16 mouse cellular contexts compared by ENCODE assay signal in genomic region chr5:121938065-121938849, GRCm38 (mm10).
DNase-seq lines count a peak whose midpoint lies in the region; ATAC-seq lines count a peak whose summit lies in the region.
"Had no signal": no experiment of that assay in that cellular context is flagged by ENCODE, and none has a peak within 500 bp of the region (broad histone marks: within the 10 kb centered on the region; RNA-seq: fewer than 3 reads in every experiment).

No protein-coding gene starts in this region.

- H3K4me1 ChIP-seq in heart, embryonic 13.5 days = peaks cover 35% of the 10 kb centered on the region
- peaks cover 49% of the 10 kb centered on the region for H3K4me1 ChIP-seq in forebrain, embryonic 10.5 days
- H3K4me1 ChIP-seq in hindbrain, embryonic 12.5 days = peaks cover 58% of the 10 kb centered on the region
- peaks cover 54% of the 10 kb centered on the region for H3K4me1 ChIP-seq in neural tube, embryonic 12.5 days

- no peak; the same call in 1 of the 2 replicates for ATAC-seq in heart, embryonic 13.5 days (ENCODE audit: extremely low read depth, insufficient number of reproducible peaks, low FRiP score, low TSS enrichment)
- ATAC-seq in hindbrain, embryonic 12.5 days (ENCODE audit: low FRiP score) = peak; percentile 50; the same call in 1 of the 2 replicates
- peak; percentile 49; the same call in 1 of the 2 replicates for ATAC-seq in neural tube, embryonic 12.5 days (ENCODE audit: low FRiP score, low read depth)

- peak overlapping the region; percentile 25; the same call in 1 of the 2 replicates for H3K9ac ChIP-seq in heart, embryonic 13.5 days
- 0 out of 2 replicates have a peak overlapping the region, but pooled peaks have one; percentile 29 for H3K9ac ChIP-seq in hindbrain, embryonic 12.5 days
- peak overlapping the region; percentile 35; the same call in 1 of the 2 replicates for H3K9ac ChIP-seq in neural tube, embryonic 12.5 days

- H3K27ac ChIP-seq in heart, embryonic 13.5 days (replicated peaks) = peak overlapping the region; percentile 29; the same call in 1 of the 2 replicates
- peak overlapping the region; percentile 56; the same call in 1 of the 2 replicates for H3K27ac ChIP-seq in forebrain, embryonic 10.5 days
- H3K27ac ChIP-seq in hindbrain, embryonic 12.5 days = peak overlapping the region; percentile 77
- H3K27ac ChIP-seq in neural tube, embryonic 12.5 days = peak overlapping the region; percentile 17; the same call in 1 of the 2 replicates

- no peak overlapping the region for H3K4me3 ChIP-seq in heart, embryonic 13.5 days
- no peak overlapping the region for H3K4me3 ChIP-seq in forebrain, embryonic 10.5 days
- H3K4me3 ChIP-seq in hindbrain, embryonic 12.5 days = no peak overlapping the region
- H3K4me3 ChIP-seq in neural tube, embryonic 12.5 days = no peak overlapping the region

- H3K36me3 ChIP-seq in heart, embryonic 13.5 days = no peaks in the 10 kb centered on the region
- H3K36me3 ChIP-seq in forebrain, embryonic 10.5 days (replicated peaks) = no peaks in the 10 kb centered on the region
- no peaks in the 10 kb centered on the region for H3K36me3 ChIP-seq in hindbrain, embryonic 12.5 days
- no peaks in the 10 kb centered on the region for H3K36me3 ChIP-seq in neural tube, embryonic 12.5 days

- no peak overlapping the region; the same call in 1 of the 2 replicates for H3K4me2 ChIP-seq in heart, embryonic 13.5 days
- peak overlapping the region; percentile 21; the same call in 1 of the 2 replicates for H3K4me2 ChIP-seq in hindbrain, embryonic 12.5 days (replicated peaks)
- H3K4me2 ChIP-seq in neural tube, embryonic 12.5 days (replicated peaks) = peak overlapping the region; percentile 26; the same call in 1 of the 2 replicates

- peaks cover 3% of the 10 kb centered on the region; the same call in 1 of the 2 replicates for H3K27me3 ChIP-seq in heart, embryonic 13.5 days (replicated peaks)
- peaks cover 24% of the 10 kb centered on the region for H3K27me3 ChIP-seq in forebrain, embryonic 10.5 days (ENCODE audit: poor library complexity, severe bottlenecking)
- no peaks in the 10 kb centered on the region for H3K27me3 ChIP-seq in hindbrain, embryonic 12.5 days
- 0 out of 2 replicates have a peak, but pooled peaks cover 5% of the 10 kb centered on the region for H3K27me3 ChIP-seq in neural tube, embryonic 12.5 days (replicated peaks)

- no peaks in the 10 kb centered on the region for H3K9me3 ChIP-seq in heart, embryonic 13.5 days
- no peaks in the 10 kb centered on the region for H3K9me3 ChIP-seq in forebrain, embryonic 10.5 days
- no peaks in the 10 kb centered on the region for H3K9me3 ChIP-seq in hindbrain, embryonic 12.5 days (replicated peaks)
- H3K9me3 ChIP-seq in neural tube, embryonic 12.5 days = no peaks in the 10 kb centered on the region

- no peak for DNase-seq in heart, adult 11 months
- no peak for DNase-seq in forebrain, embryonic 10.5 days (ENCODE audit: extremely low spot score, low spot score)
- DNase-seq in ovary, adult 18-20 months (ENCODE audit: low spot score) = no peak
- DNase-seq in testis, postnatal 14 days (ENCODE audit: low spot score) = no peak
- no peak for DNase-seq in lung, postnatal 25 days (ENCODE audit: low spot score)
- DNase-seq: B cell, adult 2 months; cerebellum, postnatal 14 days; gastrocnemius, postnatal 25 days; kidney, adult 11 months; kidney, postnatal 36 days; lung, postnatal 36 days; right cerebral cortex, adult 18-20 months; thymus, adult 18-20 months had no signal

- WGBS in heart, embryonic 13.5 days = 34% methylated on average over 18 of the region's 18 CpGs
- 34% methylated on average over 18 of the region's 18 CpGs for WGBS in forebrain, embryonic 10.5 days
- WGBS in hindbrain, embryonic 12.5 days = 16% methylated on average over 18 of the region's 18 CpGs
- WGBS in neural tube, embryonic 12.5 days = 33% methylated on average over 18 of the region's 18 CpGs

Comparison
In these comparisons a context has a peak if more than half of its experiments do, and no peak if none do; other contexts are left out.
1. H3K27ac ChIP-seq: peak in every context shown above with its lines; median percentile 77 in hindbrain, embryonic 12.5 days; 56 in forebrain, embryonic 10.5 days; 29 in heart, embryonic 13.5 days; 17 in neural tube, embryonic 12.5 days.